Mouse (Mus musculus): ENCODE measurements at regions not wholly inside any gene's neighbourhood (a gene's known extent, or its start where the extent isn't known, plus 50 kb on each side); places are given as distances from the start of the nearest gene placed in this dataset.

DNA sequence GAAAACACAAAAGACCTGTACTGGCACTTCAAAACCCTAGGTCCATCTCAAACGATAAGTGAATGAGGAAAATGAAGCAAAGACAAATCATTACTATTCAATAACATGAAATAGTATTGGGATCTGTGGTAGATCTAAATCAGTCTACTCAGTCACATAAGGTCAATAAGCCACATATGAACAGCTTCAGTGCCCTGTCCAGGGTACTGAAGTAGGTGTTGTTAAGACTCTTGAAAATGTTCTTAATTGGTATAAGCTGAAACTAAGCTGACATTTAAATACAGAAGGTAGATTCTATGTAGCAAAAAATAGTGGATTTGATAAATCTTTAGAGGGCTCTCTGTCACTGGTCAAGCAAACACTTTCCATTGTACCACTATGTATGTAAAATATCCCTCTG, 183.8 kb downstream of the Tm4sf1 start:
- Histone ChIP-seq H3K27ac (replicated peaks) (no peak overlapping the region), H3K4me3 (ENCODE audit: low read depth, low read length) (no peak overlapping the region), H3K9ac (ENCODE audit: low read length) (no peak overlapping the region), H3K9me3 (ENCODE audit: control insufficient read depth, low read length) (no peaks in the 10 kb centered on the region), H3K4me2 (replicated peaks; ENCODE audit: low read depth) (no peak overlapping the region), H3K36me3 (ENCODE audit: control insufficient read depth, insufficient read depth, low read length) (no peaks in the 10 kb centered on the region), H3K4me1 (replicated peaks; ENCODE audit: control insufficient read depth, insufficient read depth) (no peaks in the 10 kb centered on the region), H3K27me3 (ENCODE audit: control insufficient read depth, insufficient read depth, low read length) (no peaks in the 10 kb centered on the region)
- no peak for DNase-seq (ENCODE audit: low spot score)
- TF ChIP-seq EP300 (optimal IDR thresholded peaks at IDR 0.05) (no peak), CTCF (IDR thresholded peaks at IDR 0.05; ENCODE audit: low read depth) (no peak)
- whole genome bisulfite sequencing, result 83% methylated on average over 1 of the region's 1 CpGs
- ATAC-seq (ENCODE audit: low FRiP score, low TSS enrichment), result no peak

DNA sequence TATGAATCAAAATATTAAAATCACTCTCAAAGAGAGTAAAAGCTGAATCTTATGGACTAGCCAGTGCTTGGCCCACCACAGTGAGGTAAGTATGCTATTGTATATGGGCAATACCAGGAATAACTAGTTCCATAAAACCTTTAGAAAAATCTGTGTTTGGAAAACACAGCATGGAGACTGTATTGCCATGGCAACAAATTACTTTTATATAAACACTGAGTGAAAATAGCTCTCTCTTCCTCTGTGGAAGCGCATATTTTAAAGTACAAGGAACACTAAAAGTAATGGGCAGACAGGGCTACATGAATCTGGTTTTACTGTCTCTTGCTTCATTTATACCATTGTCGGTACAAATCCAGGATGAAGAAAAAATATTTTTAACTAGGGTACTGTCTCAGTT, 199.5 kb downstream of the Tm4sf1 start:
- WGBS, result 33% methylated on average over 2 of the region's 2 CpGs
- H3K27ac ChIP-seq (replicated peaks), result no peak overlapping the region
- H3K27me3 ChIP-seq (ENCODE audit: control insufficient read depth, insufficient read depth, low read length), result no peaks in the 10 kb centered on the region
- H3K4me1 ChIP-seq (replicated peaks; ENCODE audit: control insufficient read depth, insufficient read depth), result no peaks in the 10 kb centered on the region
- H3K36me3 ChIP-seq (ENCODE audit: control insufficient read depth, insufficient read depth, low read length), result no peaks in the 10 kb centered on the region
- DNase-seq (ENCODE audit: low spot score) (no peak), ATAC-seq (ENCODE audit: low FRiP score, low TSS enrichment) (no peak)
- no peak overlapping the region for H3K9ac ChIP-seq (ENCODE audit: low read length)
- no peak overlapping the region for H3K4me2 ChIP-seq (replicated peaks; ENCODE audit: low read depth)
- H3K9me3 ChIP-seq (ENCODE audit: control insufficient read depth, low read length), result no peaks in the 10 kb centered on the region
- no peak overlapping the region for H3K4me3 ChIP-seq (ENCODE audit: low read depth, low read length)
- no peak for TF ChIP-seq CTCF (IDR thresholded peaks at IDR 0.05; ENCODE audit: low read depth)
- TF ChIP-seq EP300 (optimal IDR thresholded peaks at IDR 0.05), result no peak

- DNase-seq (ENCODE audit: low spot score) (no peak), ATAC-seq (ENCODE audit: low FRiP score, low TSS enrichment) (no peak)
- Histone ChIP-seq H3K9ac (ENCODE audit: low read length) (no peak overlapping the region), H3K36me3 (ENCODE audit: control insufficient read depth, insufficient read depth, low read length) (no peaks in the 10 kb centered on the region), H3K27ac (replicated peaks) (no peak overlapping the region), H3K4me1 (replicated peaks; ENCODE audit: control insufficient read depth, insufficient read depth) (no peaks in the 10 kb centered on the region), H3K9me3 (ENCODE audit: control insufficient read depth, low read length) (no peaks in the 10 kb centered on the region), H3K4me2 (replicated peaks; ENCODE audit: low read depth) (no peak overlapping the region), H3K27me3 (ENCODE audit: control insufficient read depth, insufficient read depth, low read length) (no peaks in the 10 kb centered on the region), H3K4me3 (ENCODE audit: low read depth, low read length) (no peak overlapping the region)
- TF ChIP-seq CTCF (IDR thresholded peaks at IDR 0.05; ENCODE audit: low read depth) (no peak), EP300 (optimal IDR thresholded peaks at IDR 0.05) (no peak)
- WGBS, result 85% methylated on average over 1 of the region's 1 CpGs
Observed at GRCm38 (mm10) chr3:57100515-57100914, 201.3 kb downstream of the Tm4sf1 start.

DNA sequence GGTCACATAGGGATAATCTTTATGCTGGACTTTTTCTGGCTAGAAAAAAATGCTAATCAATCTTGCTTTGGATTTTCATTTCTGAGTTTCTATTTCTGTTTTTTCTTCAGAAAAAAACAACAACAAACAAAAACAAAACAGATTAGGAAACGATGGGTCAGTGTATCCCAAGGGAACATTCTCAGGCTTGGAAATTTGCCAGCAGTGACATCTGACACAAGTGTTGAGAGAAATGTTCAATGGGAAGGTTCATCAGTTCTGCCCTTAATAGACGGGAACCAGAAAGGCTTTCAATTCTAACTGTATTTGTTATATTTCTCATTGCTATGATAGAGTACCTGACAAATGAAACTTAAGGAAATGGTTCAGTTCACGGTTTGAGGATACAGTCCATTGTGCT, 206.9 kb downstream of the Tm4sf1 start:
- Histone ChIP-seq H3K27ac (replicated peaks) (no peak overlapping the region), H3K36me3 (ENCODE audit: control insufficient read depth, insufficient read depth, low read length) (no peaks in the 10 kb centered on the region), H3K4me2 (replicated peaks; ENCODE audit: low read depth) (no peak overlapping the region), H3K9me3 (ENCODE audit: control insufficient read depth, low read length) (no peaks in the 10 kb centered on the region), H3K4me3 (ENCODE audit: low read depth, low read length) (no peak overlapping the region), H3K4me1 (replicated peaks; ENCODE audit: control insufficient read depth, insufficient read depth) (no peaks in the 10 kb centered on the region), H3K9ac (ENCODE audit: low read length) (no peak overlapping the region), H3K27me3 (ENCODE audit: control insufficient read depth, insufficient read depth, low read length) (no peaks in the 10 kb centered on the region)
- no peak for TF ChIP-seq EP300 (optimal IDR thresholded peaks at IDR 0.05)
- TF ChIP-seq CTCF (IDR thresholded peaks at IDR 0.05; ENCODE audit: low read depth), result no peak
- DNase-seq (ENCODE audit: low spot score) (no peak), ATAC-seq (ENCODE audit: low FRiP score, low TSS enrichment) (no peak)
- 66% methylated on average over 3 of the region's 3 CpGs for WGBS

GRCm38 (mm10) chr3:57093201-57093940, 208.4 kb downstream of the Tm4sf1 start:
- no peak for DNase-seq (ENCODE audit: low spot score)
- Histone ChIP-seq H3K36me3 (ENCODE audit: control insufficient read depth, insufficient read depth, low read length) (no peaks in the 10 kb centered on the region), H3K27me3 (ENCODE audit: control insufficient read depth, insufficient read depth, low read length) (no peaks in the 10 kb centered on the region), H3K9ac (ENCODE audit: low read length) (no peak overlapping the region), H3K4me2 (replicated peaks; ENCODE audit: low read depth) (no peak overlapping the region), H3K9me3 (ENCODE audit: control insufficient read depth, low read length) (no peaks in the 10 kb centered on the region), H3K4me3 (ENCODE audit: low read depth, low read length) (no peak overlapping the region), H3K4me1 (replicated peaks; ENCODE audit: control insufficient read depth, insufficient read depth) (no peaks in the 10 kb centered on the region), H3K27ac (replicated peaks) (no peak overlapping the region)
- no peak for TF ChIP-seq EP300 (optimal IDR thresholded peaks at IDR 0.05)
- TF ChIP-seq CTCF (IDR thresholded peaks at IDR 0.05; ENCODE audit: low read depth), result no peak
- no peak for ATAC-seq (ENCODE audit: low FRiP score, low TSS enrichment)
- WGBS, result 70% methylated on average over 1 of the region's 1 CpGs

GRCm38 (mm10) chr3:57074516-57074915, 227.3 kb downstream of the Tm4sf1 start:
- Histone ChIP-seq H3K4me1 (replicated peaks; ENCODE audit: control insufficient read depth, insufficient read depth) (no peaks in the 10 kb centered on the region), H3K27me3 (ENCODE audit: control insufficient read depth, insufficient read depth, low read length) (no peaks in the 10 kb centered on the region), H3K36me3 (ENCODE audit: control insufficient read depth, insufficient read depth, low read length) (no peaks in the 10 kb centered on the region), H3K4me3 (ENCODE audit: low read depth, low read length) (no peak overlapping the region), H3K9ac (ENCODE audit: low read length) (no peak overlapping the region), H3K9me3 (ENCODE audit: control insufficient read depth, low read length) (no peaks in the 10 kb centered on the region), H3K27ac (replicated peaks) (no peak overlapping the region), H3K4me2 (replicated peaks; ENCODE audit: low read depth) (no peak overlapping the region)
- TF ChIP-seq CTCF (IDR thresholded peaks at IDR 0.05; ENCODE audit: low read depth) (no peak), EP300 (optimal IDR thresholded peaks at IDR 0.05) (no peak)
- DNase-seq (ENCODE audit: low spot score), result no peak
- no peak for ATAC-seq (ENCODE audit: low FRiP score, low TSS enrichment)
- 97% methylated on average over 1 of the region's 1 CpGs for WGBS
